Mouse (Mus musculus) spleen, adult 2 months (tissue): ENCODE measurements around the gene Skap1.

Experiments
- CTCF ChIP-seq: fragments of 200-500 bp; IDR thresholded peaks from 2 replicates; pipeline ENCODE4 v1.5.1; 2011; ENCODE audit warnings: mild to moderate bottlenecking, inconsistent platforms; ENCODE audit not compliant: insufficient read depth, insufficient read length, insufficient replicate concordance; ENCODE audit errors: extremely low read depth
- POLR2A ChIP-seq: fragments of 200-500 bp; IDR thresholded peaks from 2 replicates; pipeline ENCODE4 v1.6.1; 2011; ENCODE audit warnings: low read depth, low read length, inconsistent platforms

DNA sequence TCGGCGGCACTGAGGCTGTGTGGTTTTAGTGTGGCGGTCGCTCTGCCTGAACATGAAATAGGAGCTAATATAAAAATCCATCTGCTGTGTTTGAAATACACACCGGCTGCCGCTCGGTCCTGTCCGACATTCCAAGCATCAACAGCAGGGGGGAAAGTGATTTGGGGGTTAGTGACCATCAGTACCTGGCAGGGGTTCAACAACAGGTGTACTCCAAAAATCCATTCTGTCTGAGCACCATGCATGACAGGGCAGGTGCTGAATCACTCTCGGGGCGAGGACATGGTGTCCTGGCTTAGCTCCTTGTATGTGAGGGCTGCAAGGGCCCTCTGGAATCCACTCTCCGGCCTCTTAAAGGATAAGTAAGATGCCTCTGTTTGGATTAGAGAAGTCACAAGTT, 272.0 kb downstream of the Skap1 start:
- TF ChIP-seq CTCF = no peak
- TF ChIP-seq POLR2A = no peak
